Mouse (Mus musculus) heart, adult 2 months (tissue): Measurements from ENCODE around the gene Ypel1.

Experiments used
- CTCF ChIP-seq: fragments of 200-600 bp; IDR thresholded peaks from 2 replicates; pipeline ENCODE4 v1.8.1; 2022; ENCODE audit warnings: antibody characterized with exemption, mild to moderate bottlenecking, moderate library complexity
- EP300 ChIP-seq: fragments of 200-500 bp; IDR thresholded peaks from 2 replicates; pipeline ENCODE4 v1.6.1; 2011; ENCODE audit warnings: low read depth, low read length, control low read depth; ENCODE audit not compliant: insufficient read depth
- POLR2A ChIP-seq: fragments of 200-500 bp; IDR thresholded peaks from 2 replicates; pipeline ENCODE4 v1.6.1; 2011; ENCODE audit warnings: mild to moderate bottlenecking, low read depth, low read length, control low read depth; ENCODE audit not compliant: insufficient read depth

DNA sequence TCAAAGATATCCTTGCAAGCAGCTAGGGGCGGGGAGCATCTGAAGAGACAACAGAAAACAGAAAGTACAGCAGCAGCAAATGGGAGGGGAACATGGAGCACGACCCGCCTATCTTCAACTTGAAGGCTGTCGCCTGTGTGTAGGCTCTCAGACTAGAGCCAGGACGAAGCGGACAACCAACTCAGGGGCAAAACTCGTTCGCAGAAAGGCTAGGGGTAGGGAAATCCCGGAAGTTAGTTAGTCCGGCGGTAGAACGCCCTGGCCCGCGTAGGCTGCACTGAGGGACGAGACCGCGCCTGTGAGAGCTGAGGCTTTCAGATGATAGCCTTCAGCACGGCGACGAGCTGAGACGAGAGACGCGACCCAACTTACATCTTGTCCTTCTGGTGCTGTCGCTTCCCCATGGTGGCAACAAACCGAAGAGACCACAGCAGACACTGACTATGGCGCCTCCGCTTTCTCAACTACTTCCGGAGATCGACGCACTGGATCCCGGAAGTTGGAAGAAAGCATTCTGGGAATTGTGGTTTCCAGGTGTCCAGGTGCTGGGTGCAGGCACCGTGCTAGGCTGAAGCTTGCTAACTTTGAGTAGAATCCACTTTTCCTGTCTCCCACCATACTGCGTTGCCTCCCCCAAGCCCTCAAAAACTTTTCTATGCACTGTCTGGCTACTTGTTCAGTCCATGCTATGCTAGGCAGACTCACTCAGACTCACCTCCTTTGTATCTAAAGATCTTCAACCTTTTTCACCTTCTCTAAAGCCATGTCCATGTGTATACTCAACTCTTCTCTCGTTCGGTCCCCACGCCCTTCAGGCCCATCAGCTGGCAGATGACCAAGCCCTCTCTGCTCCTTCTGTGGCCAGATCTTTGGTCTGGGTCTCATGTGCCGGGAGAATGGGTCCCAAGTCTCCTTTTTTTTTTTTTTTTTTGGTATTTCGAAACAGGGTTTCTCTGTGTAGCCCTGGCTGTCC, 41.6 kb downstream of the Ypel1 start, which contains the start of gene Ppil2:
- TF ChIP-seq EP300 (no peak), CTCF (no peak), POLR2A (peak; percentile 97)
